Mouse (Mus musculus) liver, embryonic 14.5 days (tissue): Measurements from ENCODE around the gene Phlpp1.

Source experiments
- CTCF ChIP-seq: IDR thresholded peaks from 2 replicates; pipeline ENCODE4 v1.5.1; 2016; ENCODE audit warnings: antibody characterized with exemption, low read depth, control low read depth
- EP300 ChIP-seq: IDR thresholded peaks from 2 replicates; pipeline ENCODE4 v1.6.1; 2016; ENCODE audit warnings: antibody characterized with exemption, low read depth

DNA sequence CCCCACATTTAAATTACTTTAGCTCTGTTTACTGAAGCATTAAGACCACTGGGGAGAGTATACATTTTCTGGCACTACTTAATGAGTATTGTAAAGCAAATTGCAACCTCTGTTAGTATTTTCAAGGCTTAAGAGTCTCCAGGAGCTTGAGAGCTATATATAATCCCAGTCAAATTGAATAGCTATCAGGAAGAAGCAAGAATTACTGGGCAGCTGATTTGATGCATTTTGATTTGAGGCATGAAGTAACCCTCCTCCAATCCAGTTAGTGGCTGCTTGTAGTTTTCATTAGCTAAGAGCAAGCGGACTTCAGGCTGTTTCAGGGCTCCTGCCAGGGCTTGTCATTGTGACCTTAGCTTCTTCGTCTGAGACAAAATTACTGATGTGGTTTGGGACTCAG, 101.4 kb downstream of the Phlpp1 start:
- TF ChIP-seq CTCF (no peak), EP300 (no peak)
